Mouse (Mus musculus) thymus, adult 2 months (tissue): ENCODE results near the gene Ralb.

ENCODE experiments used
- CTCF ChIP-seq: fragments of 200-500 bp; IDR thresholded peaks from 2 replicates; pipeline ENCODE4 v1.5.1; 2012; ENCODE audit warnings: mild to moderate bottlenecking, control low read depth, low read length, moderate library complexity, borderline replicate concordance; ENCODE audit not compliant: control insufficient read depth, poor library complexity, insufficient read depth; ENCODE audit errors: extremely low read depth
- POLR2A ChIP-seq: fragments of 200-500 bp; IDR thresholded peaks from 2 replicates; pipeline ENCODE4 v1.6.1; 2012; ENCODE audit warnings: mild to moderate bottlenecking, low read length, control low read depth, moderate library complexity; ENCODE audit not compliant: control insufficient read depth, poor library complexity, insufficient read depth; ENCODE audit errors: extremely low read depth

DNA sequence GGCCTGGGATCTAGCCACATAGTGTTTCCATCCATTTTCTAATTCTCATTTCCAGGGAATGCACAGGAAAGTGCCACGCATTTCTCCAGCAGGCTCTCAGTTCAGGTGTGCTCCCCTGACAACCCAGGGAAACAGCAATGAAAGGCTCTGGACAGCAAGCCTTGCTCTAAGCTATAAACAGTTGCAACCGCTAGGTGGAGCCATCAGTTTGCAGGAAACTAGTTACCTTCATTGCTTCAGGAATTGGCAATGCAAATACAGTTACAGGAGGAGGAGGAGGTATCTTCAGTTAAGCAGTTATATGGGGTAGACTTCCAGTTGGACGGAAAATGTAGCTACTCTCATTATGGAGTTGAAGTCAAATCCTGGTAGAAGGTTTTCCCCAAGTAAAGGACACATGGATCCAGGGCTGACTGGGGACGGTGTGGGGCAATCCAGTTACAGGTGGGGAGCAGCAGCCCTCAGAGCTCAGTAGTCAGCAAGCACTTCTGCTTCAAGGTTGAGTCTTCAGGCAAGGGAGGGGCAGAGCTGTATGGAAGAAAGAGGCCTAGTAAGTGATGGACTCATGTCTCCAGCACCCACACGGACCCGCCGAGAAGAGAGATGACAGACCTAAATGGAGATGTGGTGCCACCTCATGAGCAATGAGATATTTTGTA lies 44.2 kb upstream of the Ralb start:
- TF ChIP-seq CTCF: no peak
- TF ChIP-seq POLR2A: no peak
